Comparison of ENCODE assay signal across 13 mouse cellular contexts in genomic region chr1:80727403-80727802, GRCm38 (mm10).
"Had no signal": no experiment of that assay in that cellular context is flagged by ENCODE, and none has a peak within 500 bp of the region (broad histone marks: within the 10 kb centered on the region; RNA-seq: fewer than 3 reads in every experiment).

No protein-coding gene starts in this region.

- H3K9me3 ChIP-seq: limb, embryonic 15.5 days; liver, embryonic 13.5 days; midbrain, embryonic 10.5 days; neural tube, embryonic 15.5 days had no signal

- H3K4me1 ChIP-seq: limb, embryonic 15.5 days; liver, embryonic 13.5 days; midbrain, embryonic 10.5 days; neural tube, embryonic 15.5 days had no signal

- H3K4me2 ChIP-seq: limb, embryonic 15.5 days; liver, embryonic 13.5 days; neural tube, embryonic 15.5 days had no signal

- H3K4me3 ChIP-seq: limb, embryonic 15.5 days; liver, embryonic 13.5 days; midbrain, embryonic 10.5 days; myocyte; neural tube, embryonic 15.5 days had no signal

- H3K27me3 ChIP-seq: limb, embryonic 15.5 days; liver, embryonic 13.5 days; neural tube, embryonic 15.5 days had no signal

- H3K27ac ChIP-seq: limb, embryonic 15.5 days; liver, embryonic 13.5 days; midbrain, embryonic 10.5 days; neural tube, embryonic 15.5 days had no signal

- DNase-seq: kidney, adult 11 months; kidney, adult 9 months; kidney, postnatal 14 days; liver, embryonic 13.5 days; lung, adult 2 months; lung, postnatal 10 days; lung, postnatal 4 days; midbrain, embryonic 14.5 days; right cerebral cortex, adult 18-20 months had no signal

- H3K9ac ChIP-seq: limb, embryonic 15.5 days; liver, embryonic 13.5 days; neural tube, embryonic 15.5 days had no signal

- H3K36me3 ChIP-seq: limb, embryonic 15.5 days; liver, embryonic 13.5 days; midbrain, embryonic 10.5 days; neural tube, embryonic 15.5 days had no signal
